Comparison of ENCODE assay signal across 19 mouse cellular contexts in the genomic region with DNA sequence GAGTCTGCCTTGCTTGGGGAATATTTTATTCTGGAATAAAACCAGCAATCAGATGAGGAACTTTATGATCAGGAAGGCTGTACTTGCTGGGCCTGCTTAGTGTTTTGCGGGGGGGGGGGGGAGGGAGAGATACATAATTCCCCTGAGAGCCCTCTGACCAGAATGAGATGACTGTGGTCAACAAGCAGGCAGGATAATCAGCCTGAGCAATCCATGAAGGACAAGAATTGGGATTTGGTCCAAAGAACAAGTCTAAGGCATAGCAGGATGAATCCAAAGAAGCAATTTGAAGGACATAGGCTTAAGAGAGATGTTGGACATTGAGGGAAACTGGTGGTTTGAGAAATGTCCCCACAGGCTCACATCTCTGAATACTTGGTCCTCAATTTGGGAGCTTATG.
"Had no signal": no experiment of that assay in that cellular context is flagged by ENCODE, and none has a peak within 500 bp of the region (broad histone marks: within the 10 kb centered on the region; RNA-seq: fewer than 3 reads in every experiment).

No protein-coding gene starts in this region.

- H3K9ac ChIP-seq: lung, embryonic 14.5 days; midbrain, embryonic 12.5 days; neural tube, embryonic 13.5 days; neural tube, embryonic 15.5 days had no signal

- H3K4me1 ChIP-seq: midbrain, embryonic 10.5 days; midbrain, embryonic 12.5 days; neural tube, embryonic 13.5 days; neural tube, embryonic 15.5 days had no signal

- DNase-seq: lung, adult 18-20 months; lung, embryonic 14.5 days; lung, postnatal 10 days; lung, postnatal 4 days; midbrain, embryonic 14.5 days; retina, postnatal 1 day; right cerebral cortex, adult 18-20 months; right cerebral cortex, postnatal 25 days; right cerebral cortex, postnatal 4 days; spleen, adult 18-20 months; thymus, adult 18-20 months; thymus, postnatal 14 days; thymus, postnatal 36 days had no signal

- H3K4me2 ChIP-seq: lung, embryonic 14.5 days; midbrain, embryonic 12.5 days; neural tube, embryonic 13.5 days; neural tube, embryonic 15.5 days had no signal

- H3K27ac ChIP-seq: midbrain, embryonic 10.5 days; midbrain, embryonic 12.5 days; neural tube, embryonic 13.5 days; neural tube, embryonic 15.5 days had no signal

- H3K27me3 ChIP-seq: midbrain, embryonic 12.5 days; neural tube, embryonic 13.5 days; neural tube, embryonic 15.5 days had no signal

- H3K9me3 ChIP-seq: midbrain, embryonic 10.5 days; midbrain, embryonic 12.5 days; neural tube, embryonic 13.5 days; neural tube, embryonic 15.5 days had no signal

- ATAC-seq: midbrain, embryonic 16.5 days had no signal

- H3K4me3 ChIP-seq: midbrain, embryonic 10.5 days; midbrain, embryonic 12.5 days; myocyte; neural tube, embryonic 13.5 days; neural tube, embryonic 15.5 days had no signal
